ENCODE assay signal across 15 mouse cellular contexts in genomic region chr2:129435154-129435553, GRCm38 (mm10).
A peak's percentile ranks its signal among the peaks of the same experiment; 100 is the strongest.
DNase-seq lines count a peak whose midpoint lies in the region; ATAC-seq and TF ChIP-seq lines count a peak whose summit lies in the region.
"Had no signal": no experiment of that assay in that cellular context is flagged by ENCODE, and none has a peak within 500 bp of the region (broad histone marks: within the 10 kb centered on the region; RNA-seq: fewer than 3 reads in every experiment).

No protein-coding gene starts in this region.

- in situ Hi-C loops in CH12.LX (cut with MboI; ENCODE audit: low pct_ligation_motif_present, low pct_unique_long_range_greater_than_20kb, low sequenced_read_pairs): no loop called here

- H3K79me2 ChIP-seq in CH12.LX (replicated peaks; ENCODE audit: control insufficient read depth, extremely low read depth, insufficient read depth, poor library complexity, severe bottlenecking): no peaks in the 10 kb centered on the region

- intact Hi-C loops in left cerebral cortex, postnatal 14 days (cut with DNase I): loop anchor here (10.0 kb wide), 2 partner anchors 260 to 490 kb away; partner anchors contain the start of gene Zc3h8

- no peak overlapping the region for H3K4me3 ChIP-seq in embryonic facial prominence, embryonic 11.5 days (ENCODE audit: low read depth, low read length)
- H3K4me3 ChIP-seq in embryonic facial prominence, embryonic 10.5 days: no peak overlapping the region
- no peak overlapping the region for H3K4me3 ChIP-seq in CH12.LX (replicated peaks in 1 of 3; ENCODE audit: low read depth in 2 of 3, low read length in 2 of 3, poor library complexity in 1 of 3)
- H3K4me3 ChIP-seq: heart, embryonic 13.5 days; hindbrain, embryonic 13.5 days; limb, embryonic 15.5 days; neural tube, embryonic 12.5 days had no signal

- no peaks in the 10 kb centered on the region for H3K9me3 ChIP-seq in embryonic facial prominence, embryonic 11.5 days (replicated peaks; ENCODE audit: control insufficient read depth, low read length)
- H3K9me3 ChIP-seq in embryonic facial prominence, embryonic 10.5 days: no peaks in the 10 kb centered on the region
- peaks cover 4% of the 10 kb centered on the region for H3K9me3 ChIP-seq in CH12.LX (replicated peaks; ENCODE audit: low read length)
- H3K9me3 ChIP-seq: heart, embryonic 13.5 days; hindbrain, embryonic 13.5 days; limb, embryonic 15.5 days; neural tube, embryonic 12.5 days had no signal

- TF ChIP-seq POLR2A in CH12.LX (IDR thresholded peaks at IDR 0.05; ENCODE audit: low read depth, low read length): no peak

- peak in 1 of 2 experiments; percentile 57; a peak in 2 of 4 replicates for TF ChIP-seq CTCF in CH12.LX (conservative IDR thresholded peaks at IDR 0.05 in 1 of 2, IDR thresholded peaks at IDR 0.05 in 1 of 2; ENCODE audit: low read depth in 2 of 2, low read length in 2 of 2)

- dilution Hi-C loops in CH12.LX (cut with MboI; ENCODE audit: extremely low pct_ligation_motif_present, extremely low pct_unique_long_range_greater_than_20kb, low sequenced_read_pairs): no loop called here

- peak; percentile 66 for TF ChIP-seq RAD21 in CH12.LX (IDR thresholded peaks at IDR 0.05; ENCODE audit: low read depth, low read length)

- peak; percentile 3 for DNase-seq in embryonic facial prominence, embryonic 11.5 days (ENCODE audit: low spot score)
- DNase-seq in embryonic facial prominence, embryonic 10.5 days (ENCODE audit: low spot score): no peak
- peak; percentile 20 to 30 for DNase-seq in left cerebral cortex, postnatal 14 days (ENCODE audit: low spot score in 2 of 2)
- no peak for DNase-seq in left cerebral cortex, adult 8-10 months (ENCODE audit: low spot score in 2 of 2)
- peak; percentile 24 for DNase-seq in CH12.LX (ENCODE audit: extremely low read depth)
- DNase-seq in induced T-regulatory cell, adult 2 months (ENCODE audit: low read depth): peak; percentile 17
- DNase-seq in thymus, postnatal 14 days: no peak
- DNase-seq: kidney, postnatal 10 days; right cerebral cortex, adult 18-20 months; thymus, postnatal 4 days had no signal

- H3K36me3 ChIP-seq in embryonic facial prominence, embryonic 11.5 days (replicated peaks; ENCODE audit: control insufficient read depth, insufficient read depth, low read depth, low read length): no peaks in the 10 kb centered on the region
- no peaks in the 10 kb centered on the region for H3K36me3 ChIP-seq in embryonic facial prominence, embryonic 10.5 days (replicated peaks)
- H3K36me3 ChIP-seq in CH12.LX (replicated peaks in 1 of 2; ENCODE audit: control insufficient read depth in 1 of 2, insufficient read depth in 1 of 2, low read length in 1 of 2): no peaks in the 10 kb centered on the region
- H3K36me3 ChIP-seq: heart, embryonic 13.5 days; hindbrain, embryonic 13.5 days; limb, embryonic 15.5 days; neural tube, embryonic 12.5 days had no signal

- H3K27me3 ChIP-seq in embryonic facial prominence, embryonic 11.5 days (ENCODE audit: control insufficient read depth, insufficient read depth, low read length): no peaks in the 10 kb centered on the region
- H3K27me3 ChIP-seq in embryonic facial prominence, embryonic 10.5 days (replicated peaks; ENCODE audit: low read depth, poor library complexity, severe bottlenecking): no peaks in the 10 kb centered on the region
- peaks cover 3% of the 10 kb centered on the region for H3K27me3 ChIP-seq in CH12.LX (replicated peaks)
- H3K27me3 ChIP-seq: heart, embryonic 13.5 days; hindbrain, embryonic 13.5 days; limb, embryonic 15.5 days; neural tube, embryonic 12.5 days had no signal

- no peak overlapping the region for H3K27ac ChIP-seq in embryonic facial prominence, embryonic 11.5 days (replicated peaks; ENCODE audit: low read depth, low read length)
- H3K27ac ChIP-seq in embryonic facial prominence, embryonic 10.5 days (replicated peaks): no peak overlapping the region
- no peak overlapping the region for H3K27ac ChIP-seq in CH12.LX (ENCODE audit: insufficient read depth, low read depth)
- H3K27ac ChIP-seq: heart, embryonic 13.5 days; hindbrain, embryonic 13.5 days; limb, embryonic 15.5 days; neural tube, embryonic 12.5 days had no signal

- H3K4me2 ChIP-seq in embryonic facial prominence, embryonic 11.5 days (ENCODE audit: low read depth, low read length): no peak overlapping the region
- no peak overlapping the region for H3K4me2 ChIP-seq in CH12.LX (ENCODE audit: insufficient read depth, low read depth, poor library complexity, severe bottlenecking)
- H3K4me2 ChIP-seq: heart, embryonic 13.5 days; hindbrain, embryonic 13.5 days; limb, embryonic 15.5 days; neural tube, embryonic 12.5 days had no signal

- no peak for ATAC-seq in embryonic facial prominence, embryonic 11.5 days (replicated peaks; ENCODE audit: insufficient number of reproducible peaks, low FRiP score, low TSS enrichment, low read depth)
- ATAC-seq in megakaryocyte-erythroid progenitor cell, adult 5-6 weeks (replicated peaks; ENCODE audit: low FRiP score, low TSS enrichment, poor library complexity, severe bottlenecking): no peak

- no peak for TF ChIP-seq EP300 in CH12.LX (IDR thresholded peaks at IDR 0.05; ENCODE audit: low read length)

- WGBS in embryonic facial prominence, embryonic 11.5 days: 82% methylated on average over 1 of the region's 1 CpGs
- WGBS in embryonic facial prominence, embryonic 10.5 days: 78% methylated on average over 1 of the region's 1 CpGs

- H3K4me1 ChIP-seq in embryonic facial prominence, embryonic 11.5 days (ENCODE audit: control insufficient read depth, insufficient read depth, low read length): no peaks in the 10 kb centered on the region
- H3K4me1 ChIP-seq in embryonic facial prominence, embryonic 10.5 days: no peaks in the 10 kb centered on the region
- no peaks in the 10 kb centered on the region for H3K4me1 ChIP-seq in CH12.LX (ENCODE audit: control insufficient read depth in 1 of 2, insufficient read depth in 2 of 2)
- H3K4me1 ChIP-seq: heart, embryonic 13.5 days; hindbrain, embryonic 13.5 days; neural tube, embryonic 12.5 days had no signal

- no peak overlapping the region for H3K9ac ChIP-seq in embryonic facial prominence, embryonic 11.5 days (replicated peaks; ENCODE audit: low read length)
- no peak overlapping the region for H3K9ac ChIP-seq in CH12.LX (ENCODE audit: insufficient read depth, low read depth)
- H3K9ac ChIP-seq: heart, embryonic 13.5 days; hindbrain, embryonic 13.5 days; limb, embryonic 15.5 days; neural tube, embryonic 12.5 days had no signal

TF ChIP-seq in CH12.LX, 34 proteins besides CTCF, POLR2A, EP300 and RAD21:
- no peak for TF ChIP-seq POLR2AphosphoS2 (IDR thresholded peaks at IDR 0.05; ENCODE audit: low read depth, low read length)
- no peak for TF ChIP-seq USF1 (IDR thresholded peaks at IDR 0.05; ENCODE audit: low read depth, low read length)
- TF ChIP-seq MAFK (IDR thresholded peaks at IDR 0.05; ENCODE audit: insufficient replicate concordance, low read length): no peak
- TF ChIP-seq ZC3H11A (IDR thresholded peaks at IDR 0.05; ENCODE audit: low read depth, low read length): 0 out of 2 replicates have a peak, but pooled peaks have one; percentile 3
- no peak for TF ChIP-seq GABPA (IDR thresholded peaks at IDR 0.05; ENCODE audit: insufficient replicate concordance, low read depth, low read length)
- no peak for TF ChIP-seq TCF12 (IDR thresholded peaks at IDR 0.05; ENCODE audit: low read depth, low read length)
- no peak for TF ChIP-seq MAX (IDR thresholded peaks at IDR 0.05; ENCODE audit: low read length)
- peak; percentile 36; the same call in 1 of the 2 replicates for TF ChIP-seq SMC3 (IDR thresholded peaks at IDR 0.05; ENCODE audit: low read depth, low read length)
- TF ChIP-seq ZNF384 (IDR thresholded peaks at IDR 0.05; ENCODE audit: low read depth, low read length): peak; percentile 66
- TF ChIP-seq MAZ (IDR thresholded peaks at IDR 0.05; ENCODE audit: low read depth, low read length): no peak

Comparison
In these comparisons a context has a peak if more than half of its experiments do, and no peak if none do; other contexts are left out.
1. DNase-seq: peak in embryonic facial prominence, embryonic 11.5 days (single experiment), left cerebral cortex, postnatal 14 days (2 of 2), CH12.LX (single experiment) and induced T-regulatory cell, adult 2 months (single experiment); none in embryonic facial prominence, embryonic 10.5 days (single experiment), left cerebral cortex, adult 8-10 months (0 of 2) and thymus, postnatal 14 days (single experiment).